Mouse (Mus musculus): ENCODE measurements around the gene Cdh22. TPM values are rescaled to one million over a fixed set of nuclear protein-coding genes. Genes with fewer than 3 reads are reported as not detected.

The Cdh22 gene
- total RNA-seq (2021), result under 1 TPM; 0.08 to 0.18 TPM
- long read RNA-seq, experiment 1, partial matches to known transcripts, result 0 of 1 reads
- long read RNA-seq, experiment 1, other reads (novel, unspliced or antisense), result 1 of 1 reads
- long read RNA-seq, experiment 2, result 0 reads

DNA sequence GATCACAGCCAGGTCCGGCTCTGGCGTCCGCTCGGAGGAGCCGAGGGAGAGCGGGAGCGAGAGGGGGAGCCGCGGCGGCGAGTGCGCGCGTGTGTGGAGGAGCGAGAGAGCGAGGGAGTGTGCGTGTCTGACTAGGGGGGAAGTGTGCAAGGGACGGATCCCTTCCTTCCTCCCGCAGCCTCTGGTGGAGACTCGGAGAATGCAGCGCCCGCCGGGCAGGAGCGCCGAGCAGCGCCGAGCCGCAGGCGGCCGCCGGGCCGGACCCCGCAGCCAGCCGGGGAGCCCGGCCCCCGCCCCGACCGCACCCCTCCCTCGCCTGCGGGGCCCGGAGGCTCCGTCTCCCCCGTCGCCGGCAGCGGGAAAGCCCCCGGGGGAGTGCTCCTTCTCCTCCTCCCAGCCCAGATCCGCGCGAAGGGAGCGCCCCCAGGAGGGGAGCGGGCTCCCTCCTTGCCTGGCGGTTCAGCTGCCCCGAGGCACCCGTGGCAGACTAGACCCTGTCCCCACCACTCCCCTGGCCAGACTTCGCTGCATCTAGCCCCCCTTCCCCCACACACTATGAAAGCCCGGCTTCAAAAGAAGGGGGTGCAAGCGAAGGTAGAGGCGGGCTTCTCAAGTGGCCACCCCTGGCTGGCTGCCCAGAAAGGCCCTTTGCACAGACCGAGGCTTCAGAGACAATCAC is at the start of gene Cdh22:
Gene Cdh22, minus strand, starts transcription at position 241 of the 679 bp plus-strand sequence.
- DNase-seq, result no peak

DNA sequence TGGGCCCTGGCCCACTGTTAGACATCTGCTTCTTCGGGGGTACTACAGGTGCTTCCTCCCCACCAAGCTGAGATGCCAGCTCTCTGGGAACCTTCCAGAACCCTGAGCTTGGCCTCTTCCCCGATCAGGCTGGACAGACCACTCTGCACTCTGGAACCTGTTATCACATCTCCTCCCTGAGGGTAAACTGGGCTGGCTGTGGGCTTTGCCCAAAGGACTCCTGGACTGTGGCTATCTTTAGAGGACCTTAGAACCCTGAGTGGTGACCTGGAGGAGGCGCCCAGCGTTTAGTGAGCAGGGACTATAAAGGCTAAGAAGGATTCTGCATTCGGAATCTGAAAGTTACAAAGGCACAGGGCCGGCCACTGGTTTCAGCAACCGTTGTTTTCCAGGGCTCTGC is 49.7 kb upstream of the Cdh22 start:
- DNase-seq, result no peak

DNA sequence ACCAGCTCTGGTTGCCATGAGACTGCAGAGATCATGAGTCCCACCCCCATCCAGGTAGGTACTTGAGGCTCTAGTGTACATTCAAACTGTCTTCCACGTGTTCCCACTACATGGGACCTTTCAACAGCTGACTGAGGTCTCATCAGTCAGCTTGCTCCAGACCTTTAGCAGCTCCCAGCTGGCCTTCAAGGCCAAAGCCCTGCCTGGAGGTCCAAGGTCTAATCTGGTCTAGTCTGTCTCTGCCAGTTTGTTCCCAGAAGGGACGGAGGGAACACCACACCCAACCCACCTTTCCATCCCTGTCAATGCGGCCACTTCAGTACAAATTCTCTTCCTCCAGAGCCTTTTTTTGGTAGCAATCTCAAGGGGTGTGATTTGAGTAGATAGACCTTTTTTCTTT is 49.0 kb upstream of the Cdh22 start:
- DNase-seq, result no peak

- DNase-seq, result peak; percentile 70
Measured at GRCm38 (mm10) chr2:165281779-165282311, 47.2 kb upstream of the Cdh22 start.

DNA sequence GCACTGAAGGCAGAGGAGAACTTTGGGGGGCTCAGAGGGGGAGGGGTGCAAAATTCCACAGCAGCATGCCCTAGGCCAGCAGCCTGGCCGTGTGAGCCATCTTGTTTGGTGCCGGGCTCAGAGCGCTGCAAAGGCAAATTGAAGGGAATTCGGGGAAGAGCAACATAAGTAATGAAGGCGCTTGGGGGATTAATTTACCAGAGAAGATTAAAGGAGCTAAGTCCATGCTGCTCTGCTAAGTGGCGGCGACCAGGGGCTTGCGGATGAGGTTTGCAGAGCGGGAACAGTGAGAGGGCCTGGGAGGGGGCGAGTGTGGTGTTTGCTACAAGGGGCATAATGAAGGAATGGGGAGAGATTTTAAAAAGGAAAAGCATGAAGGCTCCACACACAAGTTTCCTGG is 44.7 kb upstream of the Cdh22 start:
- no peak for DNase-seq

- no peak for DNase-seq
Measured at GRCm38 (mm10) chr2:165277188-165277740, 42.6 kb upstream of the Cdh22 start.

DNA sequence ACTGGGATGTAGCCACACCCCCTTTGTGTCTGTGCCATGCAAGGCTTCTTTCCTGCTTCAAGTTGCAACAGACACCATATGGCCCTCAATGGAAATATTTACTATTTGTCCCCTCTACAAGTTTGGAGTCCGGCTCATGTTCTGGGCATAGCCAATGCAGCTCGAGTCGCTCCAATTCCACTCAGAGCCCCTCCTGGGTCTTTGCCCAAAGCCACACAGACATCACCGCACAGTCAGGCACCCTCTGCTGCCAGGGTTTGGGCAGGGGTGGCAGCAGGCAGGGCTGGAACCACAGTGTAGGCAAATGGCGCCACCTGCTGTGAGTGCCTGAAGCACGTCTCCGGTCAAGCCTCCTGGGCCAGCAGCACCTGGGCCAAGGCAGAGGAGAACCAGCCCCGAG is 41.2 kb upstream of the Cdh22 start:
- peak; percentile 49 for DNase-seq

DNA sequence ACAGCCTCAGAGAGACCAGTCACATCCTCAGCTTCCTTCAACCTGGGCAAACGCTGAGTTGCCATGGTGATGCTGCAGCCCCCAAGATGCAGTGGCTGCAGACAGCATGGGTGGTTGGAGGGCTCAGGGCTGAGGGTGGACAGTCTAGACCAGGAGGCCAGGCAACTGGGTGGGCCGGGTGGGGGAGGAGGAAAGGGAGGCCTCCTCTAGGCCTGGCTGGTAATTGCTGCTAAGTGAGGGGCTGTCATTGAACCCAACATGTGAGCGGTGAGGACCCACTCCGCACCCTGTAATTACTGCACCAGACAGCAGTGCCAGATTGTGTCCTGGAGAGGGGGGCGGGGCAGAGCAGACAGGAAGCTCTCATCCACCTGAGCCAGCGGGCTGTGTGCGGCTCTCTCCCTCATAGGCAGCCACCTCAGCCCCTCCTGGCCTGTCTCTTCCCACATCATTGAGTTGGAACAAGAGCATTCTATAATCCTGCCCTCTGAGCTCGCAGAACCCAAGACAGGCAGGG is 40.5 kb upstream of the Cdh22 start:
- DNase-seq, result no peak

- no peak for DNase-seq
Measured at GRCm38 (mm10) chr2:165273589-165273988, 38.9 kb upstream of the Cdh22 start.

DNA sequence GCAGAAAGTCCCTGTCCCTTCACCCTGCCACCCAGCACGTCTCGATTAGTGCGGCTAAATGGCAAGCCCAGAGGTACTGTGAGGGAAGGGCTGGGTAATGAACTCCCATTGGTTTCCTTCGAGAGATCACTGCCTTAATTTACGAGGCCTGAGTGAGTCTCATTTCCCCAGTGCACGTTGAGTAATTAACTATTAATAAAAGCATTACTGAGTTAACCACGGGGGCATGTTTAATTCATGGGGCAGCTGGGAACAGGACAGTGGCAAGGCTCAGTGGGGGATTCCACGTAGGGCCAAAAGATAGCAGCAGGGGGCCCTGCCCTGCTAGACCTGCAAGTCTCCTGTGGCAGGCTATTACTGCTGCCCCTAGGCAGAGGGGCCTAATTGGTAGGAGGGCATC is 36.7 kb upstream of the Cdh22 start:
- DNase-seq, result no peak

DNA sequence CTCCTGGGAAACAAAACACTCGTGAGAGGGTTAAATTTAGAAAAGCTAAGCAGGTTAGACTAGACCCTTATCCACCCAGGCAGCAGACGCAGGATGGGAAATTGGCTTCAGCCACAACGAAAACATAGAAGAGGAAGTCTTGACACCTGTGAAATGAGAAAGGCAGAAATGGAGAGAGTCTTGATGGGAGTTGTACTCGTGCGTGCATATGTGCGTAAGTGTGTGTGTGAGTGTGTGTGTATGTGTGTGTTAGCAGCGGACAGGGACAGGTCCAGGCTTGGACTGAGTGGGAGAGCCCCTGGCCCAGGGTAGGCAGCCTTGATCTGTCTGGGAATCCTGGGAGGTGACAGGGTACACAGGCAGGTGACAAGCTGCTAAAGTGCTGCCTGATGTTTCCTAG is 36.2 kb upstream of the Cdh22 start:
- DNase-seq, result no peak

- DNase-seq, result no peak
Measured at GRCm38 (mm10) chr2:165266739-165267138, 32.1 kb upstream of the Cdh22 start.

GRCm38 (mm10) chr2:165263861-165264260 is 29.2 kb upstream of the Cdh22 start:
- DNase-seq, result no peak

DNA sequence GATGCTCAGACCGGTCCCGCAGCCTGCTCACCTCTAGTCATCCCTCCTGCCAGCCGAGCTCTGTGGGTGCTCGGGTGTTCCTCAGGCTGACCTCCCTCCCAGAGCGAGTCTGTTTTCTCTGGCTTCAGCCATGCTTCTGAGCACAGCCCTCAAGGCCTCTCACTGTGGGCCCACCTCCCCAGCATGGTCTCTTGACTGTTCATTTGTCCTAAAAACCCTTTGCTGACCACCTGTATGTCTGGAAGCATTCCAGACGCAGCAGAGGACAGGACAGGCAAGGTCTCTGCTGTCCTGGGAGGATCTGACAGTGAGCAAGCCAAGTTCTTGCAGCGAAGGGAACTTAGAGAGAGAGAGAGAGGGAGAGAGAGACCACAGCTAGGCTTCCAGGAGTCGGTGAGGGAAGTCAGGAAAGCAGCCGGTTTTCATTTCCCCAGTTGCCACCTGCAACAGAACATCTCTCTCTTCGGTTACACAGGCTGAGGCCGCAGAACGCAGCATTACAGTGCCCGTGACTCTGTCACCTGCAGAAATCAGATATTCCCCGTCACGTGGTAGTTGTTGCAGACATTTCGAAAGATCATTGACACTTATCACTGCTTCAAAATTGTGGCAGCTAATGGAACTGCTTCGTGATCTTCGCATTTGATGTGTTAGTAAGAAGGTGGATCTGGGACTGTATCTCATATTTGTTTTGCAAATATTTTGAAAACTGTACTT is 27.8 kb upstream of the Cdh22 start:
- DNase-seq, result no peak

GRCm38 (mm10) chr2:165259859-165260258 is 25.2 kb upstream of the Cdh22 start:
- no peak for DNase-seq

- DNase-seq, result no peak
Measured at GRCm38 (mm10) chr2:165258321-165258720, 23.7 kb upstream of the Cdh22 start.

DNA sequence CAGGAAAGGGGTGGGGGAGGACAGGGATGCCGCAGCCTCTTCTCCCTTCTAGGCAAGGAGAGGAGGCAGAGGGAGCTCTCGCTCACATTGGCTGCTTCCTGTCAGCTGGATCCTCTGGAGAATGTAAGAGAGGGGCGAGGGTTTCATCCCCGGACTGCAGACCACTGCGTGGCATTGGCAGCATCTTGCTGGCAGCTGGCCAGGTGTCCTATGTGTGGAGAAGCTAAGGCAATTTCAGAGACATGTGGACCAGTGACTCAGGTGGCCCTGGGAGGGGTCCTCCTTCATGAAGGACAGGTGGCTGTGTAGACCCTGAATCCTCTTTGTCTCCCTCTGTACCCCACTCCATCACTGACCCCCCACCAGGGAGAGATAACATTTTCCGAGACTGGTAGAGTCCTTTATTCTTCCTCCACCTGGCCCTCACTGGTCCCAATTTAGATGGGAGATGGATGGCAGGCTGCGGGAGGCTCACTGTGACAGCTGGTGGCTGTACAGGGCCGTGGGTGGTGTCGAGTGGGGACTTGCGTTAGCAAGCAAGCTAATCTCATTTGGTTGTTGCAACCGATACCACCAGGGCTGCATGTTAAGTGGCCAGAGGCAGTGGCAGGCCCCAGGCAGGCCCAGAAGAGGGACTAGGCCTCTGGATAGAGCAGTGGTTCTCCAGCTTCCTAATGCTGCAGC is 22.6 kb upstream of the Cdh22 start:
- no peak for DNase-seq

GRCm38 (mm10) chr2:165256213-165256612 is 21.6 kb upstream of the Cdh22 start:
- DNase-seq, result no peak

DNA sequence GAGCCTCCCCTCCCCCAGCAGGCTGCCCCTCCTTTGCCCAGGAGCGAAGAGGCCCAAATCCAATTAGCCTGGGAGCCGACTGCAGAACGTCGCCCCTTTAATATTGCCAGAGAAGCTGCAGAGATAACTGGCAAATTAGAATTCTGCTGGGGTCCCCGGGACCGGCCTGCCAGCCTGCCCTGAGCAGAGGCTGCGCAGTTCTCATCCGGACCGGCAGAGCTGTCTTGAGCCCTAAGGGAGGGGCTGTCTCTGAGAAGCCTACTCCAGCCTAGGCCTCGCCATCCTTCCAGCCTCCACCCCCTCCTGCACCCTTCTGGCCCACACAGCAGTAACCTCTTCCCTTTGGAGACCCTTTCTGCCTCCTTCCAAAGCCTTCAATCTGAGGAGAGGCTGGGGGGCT is 19.2 kb upstream of the Cdh22 start:
- no peak for DNase-seq

DNA sequence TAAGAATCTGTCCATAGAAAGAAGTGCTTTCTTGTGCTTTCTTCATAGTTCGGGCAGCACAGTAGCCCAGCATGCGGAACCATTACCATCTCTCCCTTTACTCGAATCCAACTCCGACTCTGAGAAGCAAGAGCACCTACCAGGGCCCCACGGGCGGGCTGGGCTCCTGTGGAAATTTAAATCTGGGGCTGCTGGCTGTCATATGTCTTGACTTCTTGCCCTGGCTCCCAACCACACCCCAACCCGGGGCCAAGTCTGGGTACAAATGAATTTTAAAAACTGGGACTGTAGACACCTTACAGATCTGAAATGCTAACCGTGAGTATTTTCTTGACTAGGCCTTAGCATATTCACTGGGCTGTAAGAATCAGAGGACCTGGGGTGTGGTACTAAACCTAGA is 18.6 kb upstream of the Cdh22 start:
- DNase-seq, result no peak

- DNase-seq, result no peak
Measured at GRCm38 (mm10) chr2:165252801-165253200, 18.1 kb upstream of the Cdh22 start.

DNA sequence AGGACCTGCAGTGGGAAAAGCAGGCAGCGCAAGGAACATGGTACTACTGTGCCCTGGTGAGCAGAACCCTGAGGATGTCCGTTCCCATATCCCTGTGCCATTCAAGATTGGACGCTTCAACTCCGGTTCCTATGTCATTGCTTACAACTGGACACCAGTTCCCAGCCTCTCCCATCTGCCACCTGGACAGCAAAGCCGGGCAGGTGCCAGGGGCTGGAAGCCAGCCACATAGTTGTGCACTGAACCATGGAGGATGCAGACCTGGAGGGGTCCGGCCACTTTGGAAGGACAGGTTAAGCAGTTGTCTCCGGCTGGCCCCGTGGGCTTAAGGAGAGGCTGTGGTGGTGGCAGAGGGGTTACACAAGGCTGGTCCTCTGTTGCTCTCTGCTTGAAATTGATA is 17.7 kb upstream of the Cdh22 start:
- no peak for DNase-seq

All from gastrocnemius, postnatal 25 days (tissue).